Mouse (Mus musculus) left cerebral cortex, adult 18-20 months (tissue): Measurements from ENCODE around the gene Tmem59l. TPM values are rescaled to one million over a fixed set of nuclear protein-coding genes. Genes with fewer than 3 reads are reported as not detected.
A peak's percentile ranks its signal among the peaks of the same experiment; 100 is the strongest.

Experiments
- DNase-seq, 2 experiments: peaks; one replicate each; pipeline ENCODE4 v3.0.0; 2021 to 2022; ENCODE audit warnings: low spot score in 2 of 2, mixed read lengths in 1 of 2
- total RNA-seq, 2 experiments: library from RNA; stranded (reverse); gene quantifications; 2 replicates each; pipeline ENCODE4 v1.2.3; 2021

Tmem59l gene
- total RNA-seq, 2 experiments from 2014 or later, result 295 to 296 TPM

DNA sequence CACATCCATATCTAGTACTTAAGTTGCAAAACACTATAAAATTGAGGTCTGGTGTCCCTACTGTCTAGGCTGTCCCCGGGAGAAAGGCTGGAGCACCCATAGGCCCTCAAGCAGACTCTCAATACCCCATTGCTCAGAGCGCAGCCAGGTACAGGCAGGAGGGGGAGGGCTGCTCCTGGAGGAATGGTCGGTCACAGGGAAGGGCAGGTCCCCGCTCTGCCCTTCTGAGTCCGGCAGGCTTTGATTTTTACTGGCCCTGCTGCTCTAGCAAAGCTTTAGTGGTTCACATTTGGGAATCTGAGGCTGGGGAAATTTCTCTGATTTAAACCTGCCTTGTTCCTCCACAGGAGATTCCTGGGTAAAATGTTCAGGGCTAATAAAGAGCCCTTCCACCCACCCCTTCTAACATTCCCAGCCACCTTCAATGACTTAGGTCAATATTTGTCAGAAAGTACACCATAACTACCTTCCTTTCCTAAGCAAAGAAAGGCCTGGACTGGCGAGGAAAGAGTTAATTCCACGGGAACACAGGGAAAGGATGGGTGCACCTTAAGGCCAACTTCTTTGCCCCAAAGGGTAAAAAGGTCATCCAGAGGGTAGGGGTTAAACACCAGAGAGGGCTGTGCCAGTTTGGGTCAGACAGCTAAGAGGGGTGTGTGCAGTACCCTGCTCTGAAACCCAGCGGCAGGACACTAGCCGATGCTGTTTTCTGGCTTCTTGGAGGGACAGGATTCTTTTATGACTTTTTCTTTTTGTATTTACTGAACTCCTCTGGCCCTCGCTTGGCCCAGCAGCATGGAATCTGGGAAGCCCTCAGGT, 3.1 kb upstream of the Tmem59l start:
- no peak for DNase-seq

DNA sequence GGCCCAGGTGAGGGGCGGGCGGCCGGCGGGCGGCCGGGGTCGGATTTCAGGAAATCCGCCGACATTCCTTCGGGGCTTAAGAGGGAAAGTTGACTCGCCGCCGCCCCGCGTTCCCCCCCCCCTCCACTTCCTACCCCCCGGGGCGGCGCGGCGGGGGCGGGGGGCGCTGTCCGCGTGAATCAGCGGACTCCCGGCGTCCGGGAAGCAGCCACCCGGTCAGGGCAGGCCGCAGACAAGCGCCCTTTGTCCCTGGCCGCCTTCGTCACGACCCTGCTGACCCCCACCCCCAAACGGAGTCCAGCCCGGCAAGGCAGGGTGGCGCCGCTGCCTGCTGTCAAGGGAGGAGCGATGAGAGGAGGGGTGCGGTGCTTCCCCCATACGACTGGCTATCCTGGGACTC, 2.4 kb upstream of the Tmem59l start:
- no peak for DNase-seq

DNA sequence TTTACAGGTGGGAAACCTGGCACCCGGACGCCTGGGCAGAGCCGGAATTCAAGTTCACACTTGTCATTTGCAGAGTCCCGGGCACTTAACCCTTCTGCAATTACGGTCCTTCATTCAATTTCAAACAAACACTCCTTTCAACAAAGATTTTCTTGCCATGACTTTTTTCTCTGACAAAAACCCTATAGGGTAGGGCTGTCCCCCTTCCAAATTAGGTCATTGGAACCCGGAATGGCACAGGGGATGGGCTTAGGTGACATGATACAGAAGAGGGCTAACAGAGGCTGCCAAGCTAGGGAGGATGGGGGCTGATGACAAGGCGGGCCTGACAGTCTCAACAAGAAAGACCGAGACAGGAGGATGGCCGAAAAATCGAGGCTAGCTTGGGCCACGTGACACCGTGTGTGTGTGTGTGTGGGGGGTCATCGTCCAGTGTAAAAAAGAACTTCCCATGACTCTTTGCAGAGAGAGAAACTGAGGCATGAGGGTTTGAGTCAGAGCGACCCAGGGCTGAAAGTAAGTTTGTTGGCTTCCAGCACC, 1.8 kb upstream of the Tmem59l start:
- no peak for DNase-seq

DNA sequence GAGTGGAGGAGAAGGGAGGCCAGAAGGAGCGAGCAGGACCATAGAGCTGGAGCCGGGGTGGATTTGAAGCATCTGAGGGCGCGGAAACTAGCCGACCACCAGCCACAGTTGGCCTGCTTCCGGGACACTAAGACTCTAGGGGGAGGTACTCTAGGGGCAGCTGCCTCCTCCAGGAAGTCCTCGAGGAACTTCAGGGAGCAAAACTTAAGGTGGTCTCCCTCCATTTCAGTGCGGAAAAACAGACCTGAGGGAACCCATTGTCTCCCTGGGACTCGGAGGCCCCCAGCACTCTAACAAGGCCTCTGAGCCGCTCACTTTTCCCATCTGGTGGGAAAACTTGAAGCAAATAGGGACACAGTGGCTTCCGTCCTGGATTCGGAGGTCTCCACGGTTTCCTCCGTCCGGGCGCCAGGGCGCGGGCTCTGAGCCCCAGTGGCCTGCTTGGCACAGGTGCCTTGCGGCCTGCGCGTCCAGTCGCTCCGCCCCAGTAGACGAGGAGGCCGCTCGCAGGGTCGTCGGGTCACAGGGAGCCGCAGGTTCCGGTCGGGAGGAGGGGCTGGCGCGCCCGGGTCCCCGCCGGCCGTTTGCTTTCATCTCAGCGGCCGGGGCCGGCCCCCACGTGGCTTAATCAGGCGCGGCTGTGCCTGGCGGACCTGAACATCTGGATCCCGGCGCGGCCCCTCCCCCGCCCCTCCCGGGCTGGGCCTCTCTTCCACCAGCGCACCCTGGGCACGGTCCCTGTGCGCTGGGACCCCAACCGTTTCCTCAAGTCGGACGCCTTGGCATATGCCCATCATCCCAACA, 1.0 kb upstream of the Tmem59l start:
- DNase-seq, result no peak

DNA sequence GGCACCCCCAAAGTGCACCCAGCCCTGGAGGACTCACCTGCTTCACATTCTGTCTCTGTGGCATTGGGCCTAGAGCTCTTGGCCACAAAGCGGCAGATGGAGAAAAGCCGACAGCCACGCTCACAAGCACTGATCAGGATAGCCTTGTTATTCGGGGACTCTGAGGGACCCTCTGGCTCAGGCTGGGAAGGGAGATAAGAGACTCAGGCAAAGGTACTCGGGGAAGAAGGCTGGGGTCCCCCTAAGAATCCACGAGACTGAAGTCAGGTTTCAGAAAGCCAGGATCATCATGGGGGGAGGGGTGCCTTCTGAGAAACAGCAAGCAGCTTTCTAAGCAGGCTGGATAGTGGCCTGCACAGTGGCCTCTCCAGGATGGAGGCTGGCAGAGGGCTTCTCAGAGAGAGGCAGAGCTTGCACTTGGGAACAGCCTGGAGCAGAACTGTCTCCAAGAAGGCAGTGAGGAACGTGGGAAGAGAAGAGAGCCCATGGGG, 922 bp downstream of the Tmem59l start:
- no peak for DNase-seq

DNA sequence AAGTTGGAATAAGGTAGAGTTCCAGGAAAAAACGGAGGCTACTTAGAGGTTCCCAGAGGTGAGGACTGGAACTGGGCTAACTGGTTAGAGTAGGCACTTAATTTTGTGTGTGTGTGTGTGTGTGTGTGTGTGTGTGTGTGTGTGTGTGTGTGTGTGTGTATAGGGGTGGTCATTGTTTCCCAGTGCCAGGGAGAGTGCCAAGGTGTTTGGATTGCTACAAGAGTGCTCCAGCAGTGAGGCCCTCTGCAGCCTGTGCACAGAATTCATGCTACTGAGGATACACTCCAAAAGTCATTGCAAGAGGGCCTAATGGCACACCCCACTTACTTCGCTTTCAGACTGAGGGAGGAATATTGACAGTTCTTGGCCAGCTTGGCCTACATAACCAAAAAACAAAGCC, 4.2 kb downstream of the Tmem59l start:
- no peak for DNase-seq

DNA sequence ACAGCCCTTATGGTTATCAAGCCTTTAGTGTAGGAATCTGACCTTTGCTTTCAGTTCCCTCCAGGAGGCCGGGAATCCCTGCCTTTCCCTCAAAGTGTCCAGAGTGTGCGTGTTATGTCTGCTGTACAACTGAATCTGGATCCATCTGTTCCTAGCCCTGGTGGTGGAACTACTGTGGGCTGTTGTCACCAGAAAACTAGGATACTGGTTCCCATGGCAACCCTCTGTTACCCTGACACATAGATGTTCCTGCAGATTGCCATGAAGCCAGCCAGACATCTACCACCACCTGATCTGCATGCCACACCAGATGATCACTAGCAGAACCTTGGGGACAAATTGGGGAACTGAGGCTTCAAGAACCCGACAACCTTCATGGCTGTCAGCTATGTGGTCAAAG, 5.2 kb downstream of the Tmem59l start:
- peak in 1 of 2 experiments; percentile 54 for DNase-seq

DNA sequence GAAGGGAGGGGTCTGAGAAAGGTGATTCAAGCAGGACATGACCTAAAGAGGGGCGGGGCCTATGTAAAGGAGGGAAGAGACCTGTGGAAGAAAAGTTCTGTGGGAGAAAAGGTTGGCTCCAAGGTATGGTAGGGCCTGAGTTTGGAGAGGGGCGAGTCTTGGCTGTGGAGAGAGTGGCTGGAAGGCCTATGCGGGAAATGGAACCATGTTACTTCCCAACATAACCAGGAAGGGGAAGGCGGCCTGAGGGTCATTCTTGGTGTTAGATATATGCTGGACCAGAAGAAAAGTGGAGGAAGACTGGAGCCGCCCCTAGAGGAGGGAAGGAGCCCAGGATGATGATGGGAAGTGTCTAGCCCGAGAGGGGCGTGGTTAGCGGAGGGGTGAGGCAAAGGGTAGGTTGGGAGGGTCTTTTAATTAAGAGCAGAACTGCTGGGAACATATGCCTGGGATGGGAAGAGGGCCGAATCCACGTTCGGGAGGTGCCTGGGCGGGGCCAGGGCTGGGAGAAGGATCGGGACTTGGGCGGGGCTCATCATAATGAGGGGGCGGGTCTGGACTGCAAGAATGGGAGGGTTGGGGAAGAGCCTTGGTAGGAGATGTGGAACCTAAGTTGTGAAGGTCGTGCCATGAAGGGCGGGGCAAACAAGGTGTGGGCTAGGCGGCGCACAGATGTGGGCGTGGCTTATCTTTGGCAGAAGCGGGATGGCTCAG, 9.7 kb downstream of the Tmem59l start:
- DNase-seq, result no peak

DNA sequence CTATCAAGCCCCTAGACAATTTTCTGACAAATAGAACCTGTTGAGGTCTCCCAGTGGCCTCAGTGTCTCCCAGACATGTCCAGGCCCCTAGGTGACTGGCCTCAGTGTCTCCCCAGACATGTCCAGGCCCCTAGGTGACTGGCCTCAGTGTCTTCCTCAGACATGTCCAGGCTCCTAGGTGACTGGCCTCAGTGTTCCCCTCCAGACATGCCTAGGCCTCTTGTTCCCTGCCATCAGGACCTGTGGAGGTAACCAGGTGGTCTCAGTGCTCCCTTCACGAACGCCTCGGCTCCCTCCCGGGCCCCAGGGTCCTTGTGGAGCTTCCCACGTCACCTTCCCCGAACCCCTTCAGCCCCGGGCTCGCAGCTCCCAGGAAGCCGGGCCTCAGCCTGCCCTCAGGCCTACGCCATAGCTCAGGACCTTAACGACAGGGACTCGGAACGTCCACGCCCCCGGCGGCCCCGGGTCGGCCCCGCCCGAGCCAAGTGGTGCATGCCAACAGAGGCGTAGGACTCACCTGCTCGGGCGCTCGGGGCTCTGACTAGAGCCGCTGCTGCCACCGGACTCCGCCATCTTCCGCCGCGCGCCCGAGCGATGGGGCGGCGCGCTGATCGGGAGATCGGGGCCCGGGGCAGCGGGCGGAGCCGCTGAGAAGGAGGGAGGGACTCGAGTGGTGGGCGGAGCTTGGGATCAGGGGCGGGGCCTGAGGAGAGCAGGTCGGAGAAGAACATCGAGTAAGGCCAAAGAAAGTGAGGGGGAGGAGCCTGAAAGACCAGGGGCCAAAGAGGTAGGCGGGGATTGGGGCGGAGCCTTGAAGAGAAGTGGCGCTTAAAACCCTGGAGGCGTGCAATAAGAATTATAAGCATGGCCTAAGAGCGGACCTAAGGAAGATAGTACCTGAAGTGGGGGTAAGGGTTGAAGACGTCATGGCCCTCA, 10.6 kb downstream of the Tmem59l start, which contains the start of gene Klhl26:
TSS of gene Klhl26 (minus strand) at position 636 of the 936 bp plus-strand sequence.
- DNase-seq, result peak; percentile 90 to 92

DNA sequence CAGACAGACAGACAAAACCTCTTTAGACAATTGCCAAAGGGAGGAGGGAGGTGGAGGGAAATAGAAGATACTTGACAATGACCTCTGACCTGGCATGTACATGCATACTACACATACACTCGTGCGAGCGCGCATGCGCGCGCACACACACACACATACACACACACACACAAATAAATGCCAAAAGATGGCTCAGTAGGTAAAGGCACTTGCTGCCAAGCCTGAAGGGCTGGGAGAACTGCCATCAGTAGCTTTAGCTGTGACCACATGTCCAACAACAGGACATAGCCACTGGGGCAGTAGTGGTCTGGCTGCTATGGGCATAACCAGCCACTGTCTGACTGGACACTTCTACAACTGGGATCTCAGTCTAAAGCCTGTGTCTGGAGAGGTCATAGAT, 15.3 kb downstream of the Tmem59l start:
- DNase-seq, result no peak

DNA sequence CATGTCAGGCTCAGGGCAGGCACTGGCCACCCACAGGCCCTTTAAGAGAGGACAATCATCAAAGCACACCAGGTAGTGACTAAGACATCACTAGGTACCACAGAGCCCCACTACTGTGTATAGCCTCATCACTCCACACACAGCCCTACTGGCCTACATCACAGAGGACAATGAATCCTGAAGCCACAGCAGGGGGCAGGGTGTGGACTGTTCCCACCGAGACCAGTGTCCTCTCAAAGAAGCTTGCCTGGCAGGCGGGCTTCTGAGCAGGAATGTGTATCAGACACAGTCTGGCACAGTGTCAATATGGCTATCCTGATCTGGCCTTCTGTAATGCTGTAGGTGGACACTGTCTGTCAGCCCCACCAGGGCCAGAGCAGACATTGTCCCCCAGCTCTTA, 17.2 kb downstream of the Tmem59l start:
- no peak for DNase-seq

DNA sequence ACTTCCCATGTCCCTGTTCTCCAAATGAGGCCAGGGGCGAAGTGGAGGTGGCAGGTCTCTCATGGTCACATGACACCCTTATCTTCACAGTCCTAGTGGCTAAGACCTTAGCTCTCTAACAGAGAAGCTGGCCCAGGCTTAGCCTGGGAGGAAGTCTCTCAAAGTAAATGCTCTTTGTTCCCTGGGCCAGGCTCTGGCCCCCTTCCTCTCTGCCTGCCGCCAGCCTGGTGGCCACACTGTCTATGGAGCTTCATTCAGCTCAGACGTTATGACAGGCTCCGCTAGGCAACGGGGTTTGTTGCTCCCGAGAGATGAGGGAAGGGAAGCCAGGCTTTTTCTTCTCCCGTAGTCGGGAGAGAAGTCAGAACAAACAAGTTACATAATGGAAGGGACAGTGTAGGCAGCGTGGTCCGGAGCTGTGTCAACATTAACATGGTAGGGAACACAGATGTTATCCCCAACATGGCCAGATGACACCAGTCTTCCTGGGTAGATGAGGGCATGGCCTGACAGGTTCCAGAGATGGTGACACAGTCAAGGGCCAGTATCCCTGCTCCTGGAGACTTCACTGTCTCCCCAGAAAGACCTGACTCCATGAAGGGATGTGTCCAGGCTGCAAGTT, 17.8 kb downstream of the Tmem59l start:
- DNase-seq, result no peak

DNA sequence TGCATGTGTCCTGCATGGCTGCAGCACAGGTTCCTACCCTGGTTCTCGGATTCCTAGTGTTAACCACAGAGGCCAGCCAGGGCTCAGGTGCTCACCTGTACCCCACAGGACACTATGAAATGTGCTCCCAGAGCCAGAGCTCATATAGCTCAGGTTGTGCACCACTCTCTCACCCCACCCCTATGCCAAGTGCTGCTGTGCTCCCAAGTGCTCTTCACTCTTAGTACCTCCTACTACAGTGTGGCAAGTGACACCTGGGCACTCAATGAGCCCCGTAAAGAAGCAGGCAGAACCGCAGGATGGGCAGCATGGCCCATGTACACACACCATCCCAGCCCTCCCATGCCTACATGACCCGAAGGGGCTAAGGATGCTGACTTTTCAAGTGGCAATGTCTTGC, 18.4 kb downstream of the Tmem59l start:
- no peak for DNase-seq

DNA sequence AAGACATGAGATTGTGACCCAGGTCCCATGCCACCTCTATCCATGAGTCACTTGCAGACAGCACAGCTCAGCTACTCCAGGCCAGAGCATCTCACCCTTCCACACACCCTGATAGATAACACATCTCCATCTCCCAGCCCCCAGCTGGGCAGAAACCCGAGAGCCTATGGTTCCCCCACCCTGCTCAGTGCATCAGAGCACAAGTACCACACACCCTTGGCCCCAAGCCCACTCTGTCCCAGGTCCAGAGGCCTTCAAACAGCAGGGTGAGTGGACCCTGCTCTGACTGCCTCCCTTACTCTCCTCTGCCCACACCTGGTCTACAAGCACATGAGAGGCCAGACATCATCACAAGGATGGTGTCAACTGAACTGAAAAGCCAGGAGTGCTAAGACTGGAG, 19.3 kb downstream of the Tmem59l start:
- DNase-seq, result no peak

DNA sequence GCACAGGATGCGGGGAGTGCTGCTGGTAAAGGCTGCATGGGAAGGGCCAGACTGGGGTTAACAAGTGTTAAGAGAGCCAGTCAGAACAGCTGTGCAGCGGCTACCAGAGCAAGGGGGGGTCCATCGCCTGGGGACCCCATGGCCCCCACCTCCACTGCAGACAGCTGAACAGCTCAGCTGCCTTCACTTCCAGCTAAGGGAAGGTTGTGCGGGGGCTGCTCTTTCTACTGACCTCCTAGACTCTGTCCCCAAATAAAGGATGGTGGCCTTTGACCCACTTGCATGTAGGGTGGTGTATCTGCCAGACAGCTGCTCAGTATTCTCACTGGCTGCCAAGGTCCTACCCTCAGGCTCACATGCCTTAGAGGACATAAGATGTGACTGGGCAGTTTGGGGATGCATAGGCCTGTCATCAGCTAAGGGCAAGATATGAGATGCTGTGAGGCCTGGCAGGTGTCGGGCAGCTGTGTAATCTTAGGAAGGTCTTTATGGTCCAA, 19.9 kb downstream of the Tmem59l start:
- DNase-seq, result no peak

DNA sequence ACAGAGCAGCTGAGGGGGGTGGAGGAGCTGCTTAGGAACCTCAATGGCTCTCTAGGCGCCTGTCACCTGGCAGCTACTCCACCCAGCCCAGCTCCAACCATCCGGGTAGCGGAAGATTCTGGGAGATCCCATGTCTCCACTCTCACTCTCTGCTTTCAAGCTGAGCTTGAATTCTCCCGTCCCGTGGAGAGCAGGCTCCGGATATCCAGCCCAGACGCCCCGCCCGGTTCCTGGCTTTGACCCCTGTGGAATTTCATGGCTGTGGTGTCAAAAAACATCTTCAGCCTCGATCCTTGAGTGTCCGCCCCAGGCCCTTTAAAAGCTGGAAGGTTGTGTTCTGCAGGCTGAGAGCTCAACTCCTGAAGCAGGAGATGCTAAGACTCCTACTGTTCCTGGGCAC, 20.4 kb downstream of the Tmem59l start:
- DNase-seq, result no peak

DNA sequence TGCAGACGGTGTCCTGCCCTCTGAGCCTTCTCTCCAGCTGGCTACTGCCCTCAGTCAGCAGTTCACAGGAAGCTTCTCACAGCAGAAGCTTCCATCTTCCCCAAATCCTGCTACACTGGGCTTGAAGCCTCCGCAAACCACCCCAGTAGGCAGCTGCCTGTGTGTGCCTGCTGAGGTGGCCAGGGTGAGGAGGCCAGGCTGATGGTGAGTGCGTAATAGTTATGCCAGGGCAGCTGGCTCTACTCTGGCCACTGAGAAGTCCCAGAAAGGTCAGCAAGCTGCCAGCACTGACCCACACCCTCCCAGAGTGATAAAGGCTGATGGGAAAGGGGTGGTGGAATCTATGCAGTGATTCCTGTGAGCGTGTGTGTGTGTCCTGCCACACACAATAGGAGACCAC, 20.9 kb downstream of the Tmem59l start:
- no peak for DNase-seq

DNA sequence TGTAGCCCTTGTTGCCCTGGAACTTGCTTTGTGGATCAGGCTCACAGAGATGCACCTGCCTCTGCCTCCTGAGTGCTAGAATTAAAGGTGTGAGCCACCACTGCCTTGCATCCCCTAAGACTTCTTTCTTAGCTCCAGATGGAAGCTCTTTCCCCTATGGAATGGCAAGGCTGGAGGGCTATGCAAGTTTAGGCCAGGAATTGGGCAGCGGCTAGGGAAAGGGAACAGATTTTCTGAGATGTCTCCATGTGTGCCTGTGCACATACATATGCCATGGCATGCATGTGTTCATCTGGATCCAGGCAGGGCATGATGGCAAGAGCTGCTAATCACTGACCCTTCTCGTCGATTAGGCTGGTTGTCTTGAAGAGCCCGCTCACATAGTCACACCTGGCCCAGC, 21.5 kb downstream of the Tmem59l start:
- no peak for DNase-seq

DNA sequence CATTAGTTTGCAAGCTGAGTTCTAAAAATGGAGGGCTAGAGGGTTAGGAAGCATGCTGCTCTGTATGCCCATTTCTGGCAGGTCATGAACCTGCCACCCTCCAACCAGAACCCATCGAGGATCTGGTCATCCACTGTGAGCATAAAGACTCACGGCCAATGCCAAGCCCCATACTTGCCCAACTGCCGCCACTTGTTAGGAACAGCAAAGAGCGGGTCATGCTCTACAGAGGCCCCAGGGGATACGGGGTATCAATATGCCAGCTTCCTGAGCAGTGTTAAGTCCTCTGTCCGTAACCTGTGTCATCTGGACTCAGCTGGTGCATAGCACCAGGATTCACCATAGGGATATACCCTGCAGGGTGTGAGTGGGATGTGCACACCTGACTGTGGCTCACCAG, 23.0 kb downstream of the Tmem59l start:
- no peak for DNase-seq

DNA sequence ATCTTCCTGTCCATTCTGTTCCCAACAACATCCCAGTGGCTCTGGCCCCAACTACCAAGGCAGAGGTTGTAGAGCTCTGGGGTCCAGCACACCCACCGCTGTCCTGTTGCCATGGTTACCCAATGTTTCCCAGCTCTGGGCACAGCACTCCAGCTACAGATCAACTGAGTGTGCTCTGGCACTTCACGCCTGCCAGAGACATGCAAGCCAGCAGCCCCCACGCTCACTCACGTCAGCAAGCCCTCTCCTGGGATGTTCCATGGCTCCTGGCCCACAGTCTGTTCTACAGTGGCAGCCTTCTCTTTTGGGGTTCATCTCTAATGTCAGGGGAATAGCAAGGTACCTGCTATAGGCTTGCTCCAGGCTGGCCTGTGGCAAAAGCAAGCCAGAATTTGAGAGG, 23.9 kb downstream of the Tmem59l start:
- peak; percentile 80 to 82 for DNase-seq
